Mouse (Mus musculus) limb, embryonic 15.5 days (tissue): Measurements from ENCODE around the gene Setd1a. TPM values are rescaled to one million over a fixed set of nuclear protein-coding genes. Genes with fewer than 3 reads are reported as not detected.
"Not testable (repeated sequence)": the region's sequence is repeated elsewhere in the genome, so short reads cannot be mapped to it uniquely, and the experiment has no call there.

Experiments used
- ATAC-seq: fragments of 200-750 bp; cut with Nextera tagmentation; 2 replicates; pipeline ENCODE4 v1.8.0; 2017; ENCODE audit warnings: low read depth, moderate TSS enrichment; ENCODE audit not compliant: insufficient number of reproducible peaks, low FRiP score, low TSS enrichment
- H3K27ac ChIP-seq: fragments of 300-500 bp; sonication (generic); 2 replicates; pipeline ENCODE4 v1.5.1; 2015; ENCODE audit warnings: moderate library complexity, mild to moderate bottlenecking, inconsistent platforms
- H3K27me3 ChIP-seq: fragments of 300-500 bp; sonication (generic); 2 replicates; pipeline ENCODE4 v1.6.1; 2015; ENCODE audit warnings: inconsistent platforms
- H3K36me3 ChIP-seq: fragments of 300-500 bp; sonication (generic); 2 replicates; pipeline ENCODE4 v1.6.1; 2015; ENCODE audit warnings: inconsistent platforms
- H3K4me1 ChIP-seq: fragments of 300-500 bp; sonication (generic); 2 replicates; pipeline ENCODE4 v1.6.1; 2015; ENCODE audit warnings: inconsistent platforms
- H3K4me2 ChIP-seq: fragments of 300-500 bp; sonication (generic); 2 replicates; pipeline ENCODE4 v1.6.1; 2015; ENCODE audit warnings: mild to moderate bottlenecking, inconsistent platforms
- H3K4me3 ChIP-seq: fragments of 300-500 bp; sonication (generic); 2 replicates; pipeline ENCODE4 v1.5.1; 2015; ENCODE audit warnings: mild to moderate bottlenecking, inconsistent platforms
- H3K9ac ChIP-seq: fragments of 300-500 bp; sonication (generic); 2 replicates; pipeline ENCODE4 v1.6.1; 2015; ENCODE audit warnings: inconsistent platforms
- H3K9me3 ChIP-seq: fragments of 300-500 bp; sonication (generic); 2 replicates; pipeline ENCODE4 v1.6.1; 2016; ENCODE audit warnings: inconsistent platforms
- WGBS: fragments of 180-500 bp; shearing (Covaris S2); methylation state at CpG from one replicate; pipeline ENCODE4 v1.1.7; 2015; 5-methylcytosine and 5-hydroxymethylcytosine counted together
- polyA plus RNA-seq: library from polyadenylated mRNA; unstranded; fragments of >200 nt; fragmentation: Nextera tagmentation; extraction: Ambion mirVana; gene quantifications from 2 replicates; pipeline ENCODE4 v1.2.1, GENCODE M21; 2015

The Setd1a gene
- polyA plus RNA-seq, 1 experiment from 2014 or later: 21.7 TPM

DNA sequence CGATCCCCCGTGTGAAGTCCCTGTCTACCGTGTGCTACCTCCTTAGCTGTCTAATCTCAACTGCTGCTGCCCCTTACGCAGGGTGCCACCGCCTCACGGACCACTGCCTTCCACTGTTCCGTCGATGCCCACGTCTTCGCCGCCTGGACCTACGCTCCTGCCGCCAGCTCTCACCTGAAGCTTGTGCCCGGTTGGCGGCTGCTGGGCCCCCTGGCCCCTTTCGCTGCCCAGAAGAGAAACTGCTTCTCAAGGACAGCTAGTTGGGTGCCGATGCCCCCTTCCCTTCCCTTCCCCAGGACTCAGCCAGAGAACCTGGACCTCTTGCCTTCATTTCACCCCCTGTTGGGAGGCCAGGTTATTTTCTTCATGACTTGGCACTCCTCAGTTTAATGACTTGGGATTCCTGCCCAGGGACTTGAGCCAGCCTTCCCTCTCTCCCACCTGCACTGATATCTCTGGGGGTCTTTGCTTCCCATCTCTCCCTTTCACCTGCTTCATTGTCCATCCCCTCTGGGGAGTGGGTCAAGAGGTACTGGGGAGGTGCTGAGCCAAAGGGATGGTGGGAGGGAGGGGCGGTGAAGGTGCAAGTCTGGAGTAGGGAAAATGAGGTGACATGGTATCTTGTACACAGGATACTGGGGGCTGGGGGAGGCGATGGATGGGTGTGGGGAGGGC, 8.7 kb upstream of the Setd1a start:
- Histone ChIP-seq H3K9me3 (no peaks in the 10 kb centered on the region), H3K4me1 (peaks cover 26% of the 10 kb centered on the region), H3K27ac (peak overlapping the region; percentile 81), H3K9ac (no peak overlapping the region), H3K4me2 (no peak overlapping the region), H3K27me3 (no peaks in the 10 kb centered on the region), H3K4me3 (no peak overlapping the region), H3K36me3 (peaks cover 48% of the 10 kb centered on the region)
- no peak for ATAC-seq
- 93% methylated on average over 19 of the region's 19 CpGs for WGBS

DNA sequence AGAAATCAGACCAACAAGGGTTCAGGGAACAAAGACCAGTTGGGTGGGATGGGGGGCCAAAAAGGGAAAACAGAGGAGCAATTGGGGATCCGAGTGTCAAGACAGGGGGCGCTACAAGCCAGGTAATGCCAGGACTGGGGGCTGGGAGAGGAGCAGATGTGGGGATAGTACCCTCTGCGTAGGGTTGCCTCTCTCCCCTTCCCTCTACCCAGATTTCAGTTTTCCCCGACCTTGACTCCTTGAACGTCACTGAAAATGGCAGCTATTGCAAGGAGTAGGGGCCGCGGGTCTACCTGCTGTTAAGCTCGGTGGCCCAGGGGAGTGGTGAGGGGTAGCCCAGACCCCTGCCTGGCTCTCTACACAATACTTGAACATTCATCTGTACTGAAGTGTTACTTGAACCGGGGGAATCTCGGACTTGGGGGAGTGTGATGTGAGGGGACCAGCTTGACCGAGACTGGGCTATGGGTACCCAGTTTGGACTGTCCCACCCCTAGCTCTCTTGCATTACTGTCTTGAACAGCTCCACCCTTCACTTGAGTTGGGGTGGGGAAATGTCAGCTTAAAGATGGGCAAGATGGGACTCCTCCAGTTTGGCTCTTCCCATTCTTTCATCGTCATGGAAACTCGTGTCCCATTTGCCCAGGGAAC, 8.0 kb upstream of the Setd1a start:
- Histone ChIP-seq H3K4me2 (peak overlapping the region; percentile 88), H3K9ac (no peak overlapping the region), H3K27ac (peak overlapping the region; percentile 81), H3K36me3 (peaks cover 44% of the 10 kb centered on the region), H3K9me3 (no peaks in the 10 kb centered on the region), H3K27me3 (no peaks in the 10 kb centered on the region), H3K4me3 (0 out of 2 replicates have a peak overlapping the region, but pooled peaks have one; percentile 70), H3K4me1 (peaks cover 26% of the 10 kb centered on the region)
- ATAC-seq: no peak
- 53% methylated on average over 13 of the region's 13 CpGs for WGBS

DNA sequence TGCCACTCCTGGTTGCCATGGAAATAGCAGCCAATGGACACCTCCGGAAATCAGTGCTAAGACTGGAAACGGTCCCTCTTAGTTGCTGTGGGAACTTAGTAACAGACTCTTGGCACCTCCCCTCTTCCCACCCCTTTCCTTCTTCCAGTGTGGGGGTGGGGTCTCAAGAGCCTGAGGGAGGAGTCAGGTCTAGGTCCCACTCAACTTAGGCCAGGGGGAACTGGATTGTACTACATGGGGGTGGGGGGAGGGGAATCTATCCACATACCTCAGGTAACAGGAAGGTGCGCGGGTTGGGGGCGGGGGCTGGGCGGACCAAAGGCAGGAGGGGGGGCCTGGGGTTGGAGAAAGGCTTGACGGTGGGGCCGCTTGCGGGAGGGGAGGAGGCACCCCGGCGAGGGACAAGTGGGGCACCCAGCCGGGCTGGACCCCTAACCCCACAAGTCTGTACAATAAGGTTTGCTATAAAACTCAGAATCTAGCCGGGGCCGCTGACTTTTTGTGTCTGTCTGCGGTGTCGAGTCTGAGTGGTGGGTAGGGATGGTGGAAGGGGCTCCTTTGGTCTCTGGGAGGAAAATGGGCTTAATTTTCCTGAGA, 7.4 kb upstream of the Setd1a start:
- Histone ChIP-seq H3K36me3 (peaks cover 38% of the 10 kb centered on the region), H3K9ac (peak overlapping the region; percentile 74), H3K4me3 (peak overlapping the region; percentile 70), H3K27me3 (no peaks in the 10 kb centered on the region), H3K4me2 (peak overlapping the region; percentile 88), H3K9me3 (no peaks in the 10 kb centered on the region), H3K4me1 (peaks cover 32% of the 10 kb centered on the region), H3K27ac (peak overlapping the region; percentile 88)
- ATAC-seq: peak; percentile 90
- WGBS: under 1% methylated on average over 16 of the region's 16 CpGs

DNA sequence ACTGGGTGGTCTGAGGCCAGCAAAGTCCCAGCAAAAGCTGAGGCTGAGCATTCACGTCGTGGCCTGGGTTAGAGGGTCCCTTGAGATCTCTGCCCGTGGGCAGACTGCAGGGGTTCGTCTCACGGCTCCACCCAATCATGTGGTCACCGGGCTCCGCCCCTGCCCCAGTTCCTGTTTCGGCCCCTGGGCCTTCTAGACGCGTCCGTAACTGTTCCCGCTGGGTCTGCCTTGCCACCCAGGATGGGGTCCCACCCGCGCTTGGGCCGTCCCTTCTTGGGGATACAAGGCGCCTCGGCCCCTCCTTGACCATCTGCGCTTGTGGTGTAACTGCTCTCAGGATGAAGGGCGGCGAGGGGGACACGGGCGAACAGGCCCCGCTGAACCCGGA, 6.8 kb upstream of the Setd1a start, which contains the start of gene Orai3:
Gene Orai3, plus strand, starts transcription at position 165 of the 388 bp plus-strand sequence.
- 0% methylated on average over 24 of the region's 24 CpGs for WGBS
- Histone ChIP-seq H3K4me3 (peak within 1 kb of the TSS; percentile 70), H3K4me2 (peak within 1 kb of the TSS; percentile 88), H3K9me3 (no peaks in the 10 kb centered on the region), H3K9ac (peak within 1 kb of the TSS; percentile 74), H3K4me1 (peaks cover 32% of the 10 kb centered on the region), H3K27ac (peak within 1 kb of the TSS; percentile 88), H3K36me3 (peaks cover 33% of the 10 kb centered on the region), H3K27me3 (no peaks in the 10 kb centered on the region)
- ATAC-seq: peak; percentile 73

DNA sequence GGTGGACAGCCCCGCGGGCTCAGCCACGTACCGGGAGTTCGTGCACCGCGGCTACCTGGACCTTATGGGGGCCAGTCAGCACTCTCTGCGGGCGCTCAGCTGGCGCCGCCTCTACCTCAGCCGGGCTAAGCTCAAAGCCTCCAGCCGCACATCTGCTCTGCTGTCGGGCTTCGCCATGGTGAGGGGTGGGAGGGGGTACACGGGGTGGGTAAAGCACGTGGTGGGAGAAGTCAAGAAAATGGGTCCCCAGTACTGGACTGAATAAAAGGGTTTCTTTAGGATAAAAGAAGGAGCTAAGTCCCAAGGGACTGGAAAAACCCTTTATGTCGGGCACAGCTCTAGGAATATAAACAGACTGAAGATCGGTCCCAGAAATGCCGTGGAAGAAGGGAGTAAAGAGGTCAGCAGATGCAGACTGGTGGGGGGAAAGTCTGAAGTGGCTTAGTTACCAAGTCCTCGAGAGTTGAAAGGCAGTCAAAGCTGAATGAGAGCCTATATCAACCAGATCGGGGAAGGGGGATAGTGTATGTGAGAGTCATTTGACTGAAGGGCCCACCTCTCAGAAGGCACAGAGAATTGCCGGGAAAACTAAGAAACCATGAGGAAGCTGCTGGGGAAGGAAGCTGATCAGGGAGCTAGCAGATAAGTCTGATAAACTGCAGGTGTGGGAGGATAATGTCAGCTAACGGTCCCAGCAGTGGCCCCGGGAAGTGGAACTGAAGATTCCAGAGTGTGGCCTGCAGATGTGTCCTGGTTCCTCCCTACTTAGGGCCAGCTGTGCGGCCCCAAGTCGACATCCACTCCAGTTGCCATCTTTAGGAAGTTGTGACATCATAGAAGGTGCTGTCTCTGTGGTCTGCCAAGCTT, 6.2 kb upstream of the Setd1a start:
- H3K4me3 ChIP-seq: peak overlapping the region; percentile 70
- peaks cover 32% of the 10 kb centered on the region for H3K4me1 ChIP-seq
- peaks cover 26% of the 10 kb centered on the region for H3K36me3 ChIP-seq
- H3K27ac ChIP-seq: peak overlapping the region; percentile 88
- peak overlapping the region; percentile 74 for H3K9ac ChIP-seq
- H3K9me3 ChIP-seq: no peaks in the 10 kb centered on the region
- H3K4me2 ChIP-seq: peak overlapping the region; percentile 88
- 2% methylated on average over 27 of the region's 27 CpGs for WGBS
- peak; percentile 2; the same call in 1 of the 2 replicates for ATAC-seq
- no peaks in the 10 kb centered on the region for H3K27me3 ChIP-seq

DNA sequence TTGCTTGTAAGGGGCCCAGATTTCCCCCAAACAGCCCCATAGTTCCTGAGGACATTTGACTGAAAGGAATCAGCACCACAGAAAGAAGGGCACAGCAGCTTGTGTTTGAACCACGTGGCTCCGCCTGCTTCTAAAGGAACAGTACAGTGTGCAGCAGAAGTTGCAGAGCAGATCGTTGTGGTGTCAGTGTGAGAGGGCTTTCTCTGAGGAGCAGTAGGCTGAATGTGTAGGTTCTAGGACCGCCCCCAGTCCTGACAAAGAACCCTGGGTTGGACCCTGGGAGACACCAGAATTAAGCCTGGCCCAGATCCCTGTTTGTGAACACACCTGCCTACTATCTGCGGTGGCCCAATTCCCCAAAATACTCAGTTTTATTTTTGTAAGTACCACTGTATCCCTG, 5.2 kb upstream of the Setd1a start:
- WGBS: 58% methylated on average over 5 of the region's 5 CpGs
- Histone ChIP-seq H3K4me2 (peak overlapping the region; percentile 88; the same call in 1 of the 2 replicates), H3K27ac (0 out of 2 replicates have a peak overlapping the region, but pooled peaks have one; percentile 88), H3K9ac (no peak overlapping the region), H3K27me3 (no peaks in the 10 kb centered on the region), H3K4me3 (peak overlapping the region; percentile 70; the same call in 1 of the 2 replicates), H3K36me3 (peaks cover 17% of the 10 kb centered on the region), H3K4me1 (peaks cover 36% of the 10 kb centered on the region), H3K9me3 (no peaks in the 10 kb centered on the region)
- ATAC-seq: no peak

DNA sequence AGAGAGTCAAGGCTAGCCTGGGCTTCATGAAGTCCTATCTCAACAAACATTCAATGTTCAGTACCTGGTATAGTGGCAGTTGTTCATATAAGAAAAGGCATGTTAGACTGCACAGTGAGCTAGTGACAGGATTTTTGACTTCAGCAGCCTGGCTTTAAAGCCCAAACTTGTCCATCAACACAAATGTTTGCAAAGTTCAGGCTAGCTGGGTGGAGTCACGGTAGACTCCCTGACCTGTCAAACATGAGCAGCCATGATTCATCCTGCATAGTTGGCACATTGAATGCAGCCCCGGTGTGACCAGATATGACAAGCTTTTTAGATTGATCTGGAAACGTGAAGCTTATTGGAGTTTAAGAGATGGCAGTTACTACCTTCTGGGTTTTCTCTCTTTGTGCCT, 4.4 kb upstream of the Setd1a start:
- Histone ChIP-seq H3K27ac (no peak overlapping the region), H3K4me2 (no peak overlapping the region), H3K4me1 (peaks cover 36% of the 10 kb centered on the region), H3K4me3 (no peak overlapping the region), H3K9me3 (no peaks in the 10 kb centered on the region), H3K27me3 (no peaks in the 10 kb centered on the region), H3K36me3 (peaks cover 12% of the 10 kb centered on the region), H3K9ac (no peak overlapping the region)
- no peak for ATAC-seq
- 64% methylated on average over 3 of the region's 3 CpGs for WGBS

DNA sequence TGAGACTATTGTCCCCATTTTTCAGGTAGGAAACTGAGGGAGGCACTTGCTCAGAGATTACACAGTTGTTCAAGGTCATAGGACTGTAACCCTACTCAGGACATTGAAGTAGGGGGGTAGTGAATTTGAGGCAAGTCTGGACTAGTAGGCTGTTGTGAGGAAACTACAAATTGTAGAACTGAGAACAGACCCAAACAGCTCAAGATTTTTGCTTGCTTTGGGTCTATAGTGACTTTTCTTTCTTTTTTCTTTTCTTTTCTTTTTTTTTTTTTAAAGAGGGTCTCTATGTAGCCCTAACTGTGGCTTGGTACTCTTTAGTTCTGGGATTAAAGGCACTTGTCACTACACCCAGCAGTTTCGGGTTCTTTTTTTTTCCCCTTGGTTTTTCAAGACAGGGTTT, 3.9 kb upstream of the Setd1a start:
- H3K4me1 ChIP-seq: peaks cover 36% of the 10 kb centered on the region
- no peaks in the 10 kb centered on the region for H3K9me3 ChIP-seq
- 78% methylated on average over 1 of the region's 1 CpGs for WGBS
- H3K36me3 ChIP-seq: peaks cover 7% of the 10 kb centered on the region
- H3K4me3 ChIP-seq: no peak overlapping the region
- ATAC-seq: no peak
- H3K27ac ChIP-seq: no peak overlapping the region
- no peaks in the 10 kb centered on the region for H3K27me3 ChIP-seq
- no peak overlapping the region for H3K4me2 ChIP-seq
- no peak overlapping the region for H3K9ac ChIP-seq

DNA sequence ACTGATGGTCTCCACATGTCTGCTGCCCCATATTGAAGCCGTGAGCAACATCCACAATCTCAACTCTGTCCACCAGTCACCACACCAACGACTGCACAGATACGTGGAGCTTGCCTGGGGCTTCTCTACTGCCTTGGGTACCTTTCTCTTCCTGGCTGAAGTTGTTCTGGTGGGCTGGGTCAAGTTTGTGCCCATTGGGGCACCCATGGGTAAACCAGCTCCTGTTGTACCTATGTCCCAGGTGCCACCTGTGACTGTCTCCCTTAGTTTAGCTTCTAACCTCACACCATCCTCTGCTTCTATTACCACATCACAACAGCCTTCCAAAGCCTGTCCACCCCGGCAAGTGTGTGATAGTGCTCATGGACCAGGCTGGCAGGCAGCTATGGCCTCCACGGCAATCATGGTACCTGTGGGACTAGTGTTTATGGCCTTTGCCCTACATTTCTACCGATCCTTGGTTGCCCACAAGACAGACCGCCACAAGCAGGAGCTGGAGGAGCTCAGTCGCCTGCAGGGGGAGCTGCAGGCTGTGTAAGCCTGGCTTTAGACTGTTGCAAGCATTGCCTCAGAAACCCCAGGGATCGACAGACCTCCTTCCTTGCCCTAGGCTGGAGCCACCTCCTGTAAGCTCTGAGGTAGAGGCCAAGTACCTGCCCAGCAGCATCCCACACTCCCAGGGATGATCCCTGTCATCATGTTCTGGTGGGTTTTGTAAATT, 2.6 kb upstream of the Setd1a start:
- 38% methylated on average over 9 of the region's 9 CpGs for WGBS
- no peak overlapping the region for H3K9ac ChIP-seq

DNA sequence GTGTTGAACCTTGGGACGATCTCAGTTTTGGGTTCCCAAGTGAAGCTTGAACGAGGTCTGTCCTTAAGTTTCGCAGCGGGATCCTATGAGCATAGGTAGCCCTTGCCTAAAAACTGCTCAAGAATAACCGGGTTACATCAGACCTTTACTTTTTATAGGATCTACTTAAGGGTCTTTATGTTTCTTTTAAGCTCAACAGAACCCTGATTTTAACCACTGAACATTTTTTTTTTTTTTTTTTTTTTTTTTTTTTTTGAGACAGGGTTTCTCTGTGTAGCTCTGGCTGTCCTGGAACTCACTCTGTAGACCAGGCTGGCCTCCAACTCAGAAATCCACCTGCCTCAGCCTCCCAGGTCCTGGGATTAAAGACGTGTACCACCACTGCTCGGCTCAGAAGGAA, 633 bp upstream of the Setd1a start:
- H3K4me1 ChIP-seq: peaks cover 25% of the 10 kb centered on the region
- peak overlapping the region; percentile 76 for H3K4me2 ChIP-seq
- peak overlapping the region; percentile 85 for H3K9ac ChIP-seq
- H3K9me3 ChIP-seq, H3K27me3 ChIP-seq, ATAC-seq: not testable (repeated sequence)
- H3K27ac ChIP-seq: peak overlapping the region; percentile 99
- peaks cover 21% of the 10 kb centered on the region for H3K36me3 ChIP-seq
- peak overlapping the region; percentile 86 for H3K4me3 ChIP-seq
- WGBS: 60% methylated on average over 7 of the region's 7 CpGs

More for the DNA sequence above, 2.6 kb upstream of the Setd1a start:
- Histone ChIP-seq H3K4me3 (no peak overlapping the region), H3K27me3 (no peaks in the 10 kb centered on the region), H3K36me3 (peaks cover 3% of the 10 kb centered on the region; the same call in 1 of the 2 replicates), H3K27ac (no peak overlapping the region), H3K9me3 (no peaks in the 10 kb centered on the region), H3K4me1 (peaks cover 36% of the 10 kb centered on the region), H3K4me2 (no peak overlapping the region)
- ATAC-seq: no peak
